Mouse (Mus musculus): Measurements from ENCODE around the gene Kiss1r.

Kiss1r gene

DNA sequence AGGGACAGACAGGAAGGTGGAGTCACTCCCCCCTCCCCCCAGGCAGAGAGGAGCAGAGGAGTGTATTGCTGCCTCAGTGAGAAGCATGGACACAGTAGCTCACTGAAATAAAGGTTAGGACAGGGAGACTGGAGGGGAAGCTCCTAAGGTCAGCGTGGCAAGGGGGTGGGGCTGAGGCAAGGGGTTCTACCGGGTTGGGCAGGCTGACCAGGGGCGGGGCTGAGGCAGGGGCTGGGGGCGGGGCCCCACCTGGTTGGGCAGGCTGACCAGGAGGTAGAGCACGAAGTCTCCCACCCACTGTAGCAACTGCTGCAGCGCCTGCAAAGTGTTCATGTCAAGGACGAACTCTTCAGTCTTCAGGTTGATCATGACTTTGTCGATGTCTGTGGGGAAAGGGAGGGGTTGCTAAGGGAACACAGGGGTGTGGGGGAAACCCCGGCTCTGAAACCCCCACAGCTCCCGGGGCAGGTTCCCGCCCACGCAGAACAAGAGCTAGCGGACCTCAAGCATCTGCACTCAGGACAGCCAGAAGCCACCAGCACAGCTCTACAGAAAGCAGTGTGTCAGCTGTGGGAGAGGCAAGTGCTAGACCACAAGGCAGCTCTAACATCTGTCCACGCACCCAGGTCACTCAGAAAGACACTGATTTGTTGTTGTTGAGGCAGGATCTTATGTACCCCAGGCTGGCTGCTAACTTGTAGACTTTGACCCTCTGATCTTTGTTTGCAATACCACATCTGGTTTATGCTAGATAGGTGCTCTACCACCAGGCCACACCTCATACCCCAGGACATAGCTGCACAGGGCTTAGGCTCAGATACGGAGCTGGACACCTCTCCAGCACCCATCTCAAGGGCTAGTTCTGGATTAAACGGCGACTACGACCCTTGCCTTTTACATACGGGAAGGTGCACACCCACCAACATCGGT lies 19.2 kb upstream of the Kiss1r start:
- DNase-seq (ENCODE audit: low read depth, low spot score), result no peak

DNA sequence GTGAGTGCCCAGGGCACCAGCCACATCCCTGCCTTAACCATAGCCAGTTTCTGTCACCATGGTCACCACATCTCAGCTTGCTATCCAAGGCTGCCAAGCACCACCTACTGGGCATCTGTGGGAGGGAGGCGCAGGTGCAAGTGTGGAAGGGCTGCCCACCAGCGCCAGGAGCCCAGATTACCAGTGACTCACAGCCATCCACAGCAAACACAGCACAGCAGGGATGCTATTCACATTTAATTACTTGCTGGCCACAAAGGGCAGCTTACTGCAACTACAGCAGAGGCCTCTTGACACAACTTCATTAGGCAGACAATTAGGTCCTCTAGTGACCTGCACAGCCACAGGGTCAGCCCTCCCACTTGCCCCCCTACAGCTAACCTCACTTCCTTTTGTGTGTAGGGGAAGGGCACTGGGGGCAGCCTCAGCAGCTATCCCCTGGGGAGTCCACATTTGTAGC lies 15.8 kb upstream of the Kiss1r start:
- no peak for DNase-seq (ENCODE audit: low read depth, low spot score)

- DNase-seq (ENCODE audit: low read depth, low spot score), result no peak
Observed at GRCm38 (mm10) chr10:79906712-79907111, 10.1 kb upstream of the Kiss1r start.

DNA sequence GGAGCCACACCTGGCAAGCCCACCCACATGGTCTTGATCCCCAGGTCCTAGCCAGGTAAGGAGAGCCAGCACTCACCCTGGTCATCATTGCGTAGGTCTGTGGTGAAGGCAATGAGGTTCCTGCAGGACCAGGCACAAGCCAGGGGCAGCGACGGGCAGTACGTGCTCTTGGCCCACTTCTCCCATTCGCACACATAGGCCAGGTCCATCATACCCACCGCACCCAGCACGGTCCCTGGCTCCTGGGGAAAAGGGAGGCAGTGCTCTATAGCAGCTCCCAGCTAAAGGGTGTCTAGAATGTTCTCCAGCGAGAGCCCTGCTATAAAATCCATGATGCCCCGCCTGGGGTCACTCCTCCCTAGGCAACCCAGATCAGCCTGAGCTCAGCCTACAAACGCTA lies 9.4 kb upstream of the Kiss1r start:
- DNase-seq (ENCODE audit: low read depth, low spot score), result no peak

- DNase-seq (ENCODE audit: low read depth, low spot score), result peak; percentile 96
Observed at GRCm38 (mm10) chr10:79908167-79909091, 8.3 kb upstream of the Kiss1r start, which contains the start of gene Med16. TSS of gene Med16 (minus strand) at chr10:79908923.

GRCm38 (mm10) chr10:79909092-79909922 lies 7.5 kb upstream of the Kiss1r start:
- peak; percentile 58 for DNase-seq (ENCODE audit: low read depth, low spot score)

- DNase-seq (ENCODE audit: low read depth, low spot score), result no peak
Observed at GRCm38 (mm10) chr10:79910556-79910955, 6.2 kb upstream of the Kiss1r start, which contains the start of gene Gm26602. TSS of gene Gm26602 (plus strand) at chr10:79910856.

DNA sequence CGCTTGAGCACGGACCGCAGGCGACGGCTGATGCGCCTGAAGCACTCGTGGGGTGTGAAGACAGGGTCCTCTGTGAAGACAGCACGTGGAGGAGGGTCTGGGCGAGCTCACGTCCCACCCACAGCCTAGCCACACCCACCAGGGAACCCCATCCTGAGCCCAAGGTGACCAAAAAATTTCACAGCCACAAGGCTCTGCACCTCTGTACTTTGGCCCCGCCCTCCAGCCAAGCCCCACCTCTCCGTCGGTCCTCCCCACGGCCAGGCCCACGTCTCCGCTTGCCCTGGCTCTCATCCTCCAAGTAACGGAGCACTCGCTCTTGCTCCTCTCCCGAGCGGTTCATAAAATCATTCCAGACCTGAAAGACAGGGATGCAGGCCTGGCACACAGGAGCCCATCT lies 4.4 kb upstream of the Kiss1r start:
- DNase-seq (ENCODE audit: low read depth, low spot score), result no peak

GRCm38 (mm10) chr10:79914131-79914947 lies 2.4 kb upstream of the Kiss1r start:
- no peak for DNase-seq (ENCODE audit: low read depth, low spot score)

- no peak for DNase-seq (ENCODE audit: low read depth, low spot score)
Observed at GRCm38 (mm10) chr10:79914948-79915596, 1.7 kb upstream of the Kiss1r start.

DNA sequence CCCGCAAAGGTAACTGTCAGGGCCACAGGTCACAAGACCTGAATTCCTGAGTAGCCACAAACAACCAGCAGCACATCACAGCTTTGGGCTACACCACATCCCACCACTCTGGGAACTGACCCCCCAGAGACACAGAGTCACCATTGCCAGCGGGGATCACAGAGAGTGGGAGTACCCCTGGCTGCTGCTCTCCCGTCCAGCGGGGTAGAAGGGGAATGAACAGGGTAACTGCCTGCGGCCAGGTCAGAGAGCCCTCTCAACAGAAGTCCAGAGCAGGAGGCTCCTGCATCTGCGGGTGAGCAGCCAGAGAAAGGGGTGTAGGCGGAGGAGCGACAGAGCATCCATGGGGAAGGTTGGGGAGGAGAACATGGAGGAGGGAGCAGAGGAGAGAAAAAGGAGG lies 690 bp upstream of the Kiss1r start:
- DNase-seq (ENCODE audit: low read depth, low spot score), result no peak

- no peak for DNase-seq (ENCODE audit: low read depth, low spot score)
Observed at GRCm38 (mm10) chr10:79917532-79918100, 845 bp downstream of the Kiss1r start.

GRCm38 (mm10) chr10:79918231-79919078 lies 1.7 kb downstream of the Kiss1r start:
- DNase-seq (ENCODE audit: low read depth, low spot score), result no peak

- no peak for DNase-seq (ENCODE audit: low read depth, low spot score)
Observed at GRCm38 (mm10) chr10:79919251-79919849, 2.6 kb downstream of the Kiss1r start.

DNA sequence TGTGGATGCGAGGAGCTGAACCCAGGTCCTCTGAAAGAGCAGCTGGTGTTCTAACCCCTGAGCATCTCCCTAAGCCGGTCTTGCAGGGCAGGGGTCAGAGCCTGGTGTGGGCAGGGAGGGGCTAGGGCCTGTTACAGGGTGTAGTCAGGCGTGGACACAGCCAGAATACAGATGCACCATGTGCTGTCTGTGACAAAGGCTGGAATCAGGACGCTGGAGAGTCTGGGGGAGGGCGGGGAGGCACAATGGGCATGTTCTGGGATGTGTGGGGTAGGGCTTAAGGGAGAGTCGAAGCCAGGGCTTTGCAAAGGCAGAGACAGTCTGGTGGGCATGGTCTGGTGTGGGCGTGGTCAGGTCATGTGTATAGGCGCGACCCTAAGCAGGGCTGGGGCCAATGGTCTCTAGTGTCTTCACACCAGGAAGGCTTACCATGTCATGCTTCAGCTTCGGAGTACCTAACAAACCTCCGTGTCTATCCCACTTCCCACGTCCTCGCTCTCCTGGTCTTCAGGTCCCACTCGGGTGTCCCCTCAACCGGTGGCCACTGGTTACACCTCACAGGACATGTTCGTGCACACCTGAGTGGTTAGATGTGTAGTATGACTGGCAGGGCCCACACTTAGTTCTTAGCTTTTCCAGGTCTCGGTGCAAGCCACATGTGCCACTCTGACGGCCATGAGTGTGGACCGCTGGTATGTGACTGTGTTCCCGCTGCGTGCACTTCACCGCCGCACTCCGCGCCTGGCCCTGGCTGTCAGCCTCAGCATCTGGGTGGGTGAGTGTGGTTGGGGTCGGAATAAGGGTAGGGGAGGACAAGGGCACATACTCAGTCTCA lies 3.5 kb downstream of the Kiss1r start:
- DNase-seq (ENCODE audit: low read depth, low spot score), result no peak

- DNase-seq (ENCODE audit: low read depth, low spot score), result no peak
Observed at GRCm38 (mm10) chr10:79920958-79921535, 4.3 kb downstream of the Kiss1r start, which contains the start of gene R3hdm4. TSS of gene R3hdm4 (minus strand) at chr10:79921208.

DNA sequence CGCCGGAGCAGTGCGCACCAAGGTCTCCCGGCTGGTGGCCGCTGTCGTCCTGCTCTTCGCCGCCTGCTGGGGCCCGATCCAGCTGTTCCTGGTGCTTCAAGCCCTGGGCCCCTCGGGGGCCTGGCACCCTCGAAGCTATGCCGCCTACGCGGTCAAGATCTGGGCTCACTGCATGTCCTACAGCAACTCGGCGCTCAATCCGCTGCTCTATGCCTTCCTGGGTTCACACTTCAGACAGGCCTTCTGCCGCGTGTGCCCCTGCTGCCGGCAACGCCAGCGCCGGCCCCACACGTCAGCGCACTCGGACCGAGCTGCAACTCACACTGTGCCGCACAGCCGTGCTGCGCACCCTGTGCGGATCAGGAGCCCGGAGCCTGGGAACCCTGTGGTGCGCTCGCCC lies 4.8 kb downstream of the Kiss1r start:
- DNase-seq (ENCODE audit: low read depth, low spot score), result no peak

All from forelimb bud, embryonic 11.5 days (tissue).